13 mouse cellular contexts compared by ENCODE assay signal in genomic region chr3:20036069-20036468, GRCm38 (mm10).
"Had no signal": no experiment of that assay in that cellular context is flagged by ENCODE, and none has a peak within 500 bp of the region (broad histone marks: within the 10 kb centered on the region; RNA-seq: fewer than 3 reads in every experiment).

No protein-coding gene starts in this region.

- H3K4me3 ChIP-seq: megakaryocyte, embryonic 14.5 days had no signal

- H3K27me3 ChIP-seq: liver, embryonic 13.5 days; lung, embryonic 15.5 days; megakaryocyte, embryonic 14.5 days had no signal

- DNase-seq: kidney, adult 11 months; kidney, adult 9 months; kidney, postnatal 25 days; layer of hippocampus, adult 9-11 months; liver, embryonic 13.5 days; lung, postnatal 10 days; lung, postnatal 36 days; thymus, adult 18-20 months; thymus, postnatal 36 days had no signal

- H3K36me3 ChIP-seq: liver, embryonic 13.5 days; lung, embryonic 15.5 days; midbrain, embryonic 10.5 days had no signal

- H3K9ac ChIP-seq: liver, embryonic 13.5 days; lung, embryonic 15.5 days had no signal

- H3K27ac ChIP-seq: layer of hippocampus, adult 2 months; liver, embryonic 13.5 days; lung, embryonic 15.5 days had no signal

- H3K9me3 ChIP-seq: liver, embryonic 13.5 days; lung, embryonic 15.5 days; midbrain, embryonic 10.5 days had no signal
